Mouse (Mus musculus): ENCODE data around the gene Aes. TPM values are rescaled to one million over a fixed set of nuclear protein-coding genes. Genes with fewer than 3 reads are reported as not detected.
A peak's percentile ranks its signal among the peaks of the same experiment; 100 is the strongest.

The Aes gene
- polyA plus RNA-seq, 1 experiment from 2014 or later: 662 TPM

GRCm38 (mm10) chr10:81560719-81561459, 1.6 kb downstream of the Aes start:
- Histone ChIP-seq H3K4me3 (peak overlapping the region; percentile 81), H3K36me3 (peaks cover 21% of the 10 kb centered on the region), H3K9ac (peak overlapping the region; percentile 98), H3K9me3 (no peaks in the 10 kb centered on the region), H3K4me2 (peak overlapping the region; percentile 84), H3K27ac (peak overlapping the region; percentile 88), H3K4me1 (peaks cover 53% of the 10 kb centered on the region), H3K27me3 (no peaks in the 10 kb centered on the region)
- WGBS: 12% methylated on average over 16 of the region's 16 CpGs
- ATAC-seq (ENCODE audit: borderline replicate concordance, extremely low read depth, low FRiP score, low TSS enrichment): 0 out of 2 replicates have a peak, but pooled peaks have one; percentile 2

GRCm38 (mm10) chr10:81562411-81562810, 3.1 kb downstream of the Aes start:
- H3K4me1 ChIP-seq: peaks cover 54% of the 10 kb centered on the region
- H3K27me3 ChIP-seq: no peaks in the 10 kb centered on the region
- no peak overlapping the region for H3K4me2 ChIP-seq
- no peak for ATAC-seq (ENCODE audit: borderline replicate concordance, extremely low read depth, low FRiP score, low TSS enrichment)
- H3K4me3 ChIP-seq: no peak overlapping the region
- WGBS: 66% methylated on average over 6 of the region's 6 CpGs
- no peaks in the 10 kb centered on the region for H3K9me3 ChIP-seq
- no peak overlapping the region for H3K27ac ChIP-seq
- H3K9ac ChIP-seq: no peak overlapping the region
- H3K36me3 ChIP-seq: peaks cover 34% of the 10 kb centered on the region

- 43% methylated on average over 6 of the region's 6 CpGs for whole genome bisulfite sequencing
- H3K36me3 ChIP-seq: peaks cover 34% of the 10 kb centered on the region
- H3K9ac ChIP-seq: peak overlapping the region; percentile 0; the same call in 1 of the 2 replicates
- no peaks in the 10 kb centered on the region for H3K27me3 ChIP-seq
- H3K4me2 ChIP-seq: peak overlapping the region; percentile 54
- peak overlapping the region; percentile 74; the same call in 1 of the 2 replicates for H3K27ac ChIP-seq
- no peaks in the 10 kb centered on the region for H3K9me3 ChIP-seq
- H3K4me1 ChIP-seq: peaks cover 63% of the 10 kb centered on the region
- no peak overlapping the region for H3K4me3 ChIP-seq
- no peak for ATAC-seq (ENCODE audit: borderline replicate concordance, extremely low read depth, low FRiP score, low TSS enrichment)
These were observed 4.2 kb downstream of the Aes start for GRCm38 (mm10) chr10:81563481-81563880.

GRCm38 (mm10) chr10:81564216-81564615, 4.9 kb downstream of the Aes start:
- Histone ChIP-seq H3K4me2 (peak overlapping the region; percentile 54), H3K9me3 (no peaks in the 10 kb centered on the region), H3K27ac (peak overlapping the region; percentile 74), H3K36me3 (peaks cover 34% of the 10 kb centered on the region), H3K4me1 (peaks cover 68% of the 10 kb centered on the region), H3K27me3 (no peaks in the 10 kb centered on the region), H3K9ac (peak overlapping the region; percentile 26; the same call in 1 of the 2 replicates), H3K4me3 (peak overlapping the region; percentile 36)
- WGBS: 2% methylated on average over 10 of the region's 10 CpGs
- peak; percentile 16; the same call in 1 of the 2 replicates for ATAC-seq (ENCODE audit: borderline replicate concordance, extremely low read depth, low FRiP score, low TSS enrichment)

GRCm38 (mm10) chr10:81564734-81565133, 5.4 kb downstream of the Aes start:
- Histone ChIP-seq H3K4me1 (peaks cover 73% of the 10 kb centered on the region), H3K27me3 (no peaks in the 10 kb centered on the region), H3K36me3 (peaks cover 34% of the 10 kb centered on the region), H3K4me2 (peak overlapping the region; percentile 54; the same call in 1 of the 2 replicates), H3K4me3 (no peak overlapping the region), H3K9ac (no peak overlapping the region), H3K27ac (peak overlapping the region; percentile 74), H3K9me3 (no peaks in the 10 kb centered on the region)
- ATAC-seq (ENCODE audit: borderline replicate concordance, extremely low read depth, low FRiP score, low TSS enrichment): no peak
- 37% methylated on average over 10 of the region's 10 CpGs for WGBS

GRCm38 (mm10) chr10:81565257-81566228, 6.3 kb downstream of the Aes start:
- Histone ChIP-seq H3K4me3 (no peak overlapping the region), H3K9ac (no peak overlapping the region), H3K4me1 (peaks cover 80% of the 10 kb centered on the region), H3K9me3 (no peaks in the 10 kb centered on the region), H3K27ac (no peak overlapping the region), H3K4me2 (no peak overlapping the region), H3K36me3 (peaks cover 34% of the 10 kb centered on the region), H3K27me3 (no peaks in the 10 kb centered on the region)
- ATAC-seq (ENCODE audit: borderline replicate concordance, extremely low read depth, low FRiP score, low TSS enrichment): no peak
- WGBS: 48% methylated on average over 20 of the region's 20 CpGs

GRCm38 (mm10) chr10:81568381-81569191, 9.3 kb downstream of the Aes start:
- H3K4me1 ChIP-seq: peaks cover 73% of the 10 kb centered on the region
- peaks cover 26% of the 10 kb centered on the region for H3K36me3 ChIP-seq
- ATAC-seq (ENCODE audit: borderline replicate concordance, extremely low read depth, low FRiP score, low TSS enrichment): peak; percentile 4
- 3% methylated on average over 16 of the region's 16 CpGs for WGBS
- no peak overlapping the region for H3K9ac ChIP-seq
- peak overlapping the region; percentile 38 for H3K4me2 ChIP-seq
- H3K27ac ChIP-seq: peak overlapping the region; percentile 96
- H3K9me3 ChIP-seq: no peaks in the 10 kb centered on the region
- H3K27me3 ChIP-seq: no peaks in the 10 kb centered on the region
- H3K4me3 ChIP-seq: no peak overlapping the region

GRCm38 (mm10) chr10:81569507-81570237, 10.4 kb downstream of the Aes start:
- H3K9me3 ChIP-seq: no peaks in the 10 kb centered on the region
- no peak for ATAC-seq (ENCODE audit: borderline replicate concordance, extremely low read depth, low FRiP score, low TSS enrichment)
- H3K9ac ChIP-seq: no peak overlapping the region
- H3K27ac ChIP-seq: peak overlapping the region; percentile 96
- 51% methylated on average over 9 of the region's 9 CpGs for WGBS
- peaks cover 25% of the 10 kb centered on the region for H3K36me3 ChIP-seq
- peaks cover 73% of the 10 kb centered on the region for H3K4me1 ChIP-seq
- H3K4me2 ChIP-seq: peak overlapping the region; percentile 92; the same call in 1 of the 2 replicates
- H3K4me3 ChIP-seq: no peak overlapping the region
- no peaks in the 10 kb centered on the region for H3K27me3 ChIP-seq

GRCm38 (mm10) chr10:81570238-81570800, 11.0 kb downstream of the Aes start:
- Histone ChIP-seq H3K27ac (peak overlapping the region; percentile 96), H3K4me3 (peak overlapping the region; percentile 50), H3K4me2 (peak overlapping the region; percentile 92), H3K4me1 (peaks cover 72% of the 10 kb centered on the region), H3K9me3 (no peaks in the 10 kb centered on the region), H3K9ac (peak overlapping the region; percentile 20; the same call in 1 of the 2 replicates), H3K27me3 (no peaks in the 10 kb centered on the region), H3K36me3 (peaks cover 18% of the 10 kb centered on the region)
- ATAC-seq (ENCODE audit: borderline replicate concordance, extremely low read depth, low FRiP score, low TSS enrichment): no peak; the same call in 1 of the 2 replicates
- 2% methylated on average over 11 of the region's 11 CpGs for WGBS

GRCm38 (mm10) chr10:81570831-81571500, 11.7 kb downstream of the Aes start:
- WGBS: under 1% methylated on average over 34 of the region's 34 CpGs
- peak overlapping the region; percentile 96 for H3K27ac ChIP-seq
- peak overlapping the region; percentile 92 for H3K4me2 ChIP-seq
- H3K9me3 ChIP-seq: no peaks in the 10 kb centered on the region
- peak; percentile 67 for ATAC-seq (ENCODE audit: borderline replicate concordance, extremely low read depth, low FRiP score, low TSS enrichment)
- peaks cover 12% of the 10 kb centered on the region for H3K36me3 ChIP-seq
- peak overlapping the region; percentile 50 for H3K4me3 ChIP-seq
- H3K4me1 ChIP-seq: peaks cover 74% of the 10 kb centered on the region
- H3K9ac ChIP-seq: peak overlapping the region; percentile 33
- no peaks in the 10 kb centered on the region for H3K27me3 ChIP-seq

Measured in lung, embryonic 15.5 days (tissue).